8 mouse cellular contexts compared by ENCODE assay signal in the genomic region with DNA sequence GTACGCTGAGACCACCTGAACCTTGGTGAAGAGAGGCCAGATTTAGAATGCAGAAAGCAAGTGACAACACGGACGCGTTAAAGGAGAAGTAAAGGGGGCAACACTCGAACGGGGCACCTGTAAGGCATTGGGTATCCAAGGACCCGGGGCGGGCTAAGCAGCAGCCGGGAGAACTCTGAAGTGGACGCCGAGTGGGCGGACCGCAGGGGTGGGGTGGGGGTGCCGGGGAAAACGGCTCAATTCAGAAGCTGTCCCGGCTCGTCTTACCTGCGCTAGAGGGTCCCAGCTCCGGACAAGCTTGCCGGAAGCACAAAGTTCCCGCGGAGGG. TPM values are rescaled to one million over a fixed set of nuclear protein-coding genes. Genes with fewer than 3 reads are reported as not detected.
DNase-seq lines count a peak whose midpoint lies in the region; ATAC-seq and TF ChIP-seq lines count a peak whose summit lies in the region.

No protein-coding gene starts in this region.

- H3K4me1 ChIP-seq in heart, embryonic 16.5 days (ENCODE audit: control insufficient read depth, insufficient read depth, low read length) = peaks cover 33% of the 10 kb centered on the region
- no peaks in the 10 kb centered on the region; the same call in 1 of the 2 replicates for H3K4me1 ChIP-seq in bone marrow, adult 2 months (ENCODE audit: control insufficient read depth, insufficient read depth, low read length)
- H3K4me1 ChIP-seq in hindbrain, embryonic 10.5 days (replicated peaks) = peaks cover 32% of the 10 kb centered on the region
- H3K4me1 ChIP-seq in midbrain, embryonic 10.5 days = peaks cover 29% of the 10 kb centered on the region

- H3K36me3 ChIP-seq in heart, embryonic 16.5 days (ENCODE audit: control insufficient read depth, insufficient read depth) = no peaks in the 10 kb centered on the region; the same call in 1 of the 2 replicates
- peaks cover 48% of the 10 kb centered on the region for H3K36me3 ChIP-seq in hindbrain, embryonic 10.5 days
- H3K36me3 ChIP-seq in midbrain, embryonic 10.5 days = peaks cover 37% of the 10 kb centered on the region

- DNase-seq in heart, adult 18-20 months = no peak
- no peak for DNase-seq in hindbrain, embryonic 10.5 days (ENCODE audit: low spot score)
- no peak for DNase-seq in midbrain, embryonic 10.5 days (ENCODE audit: low spot score)
- no peak for DNase-seq in adrenal gland, adult 18-20 months (ENCODE audit: low spot score in 2 of 2)
- no peak for DNase-seq in ovary, postnatal 36 days (ENCODE audit: low spot score)
- DNase-seq in kidney, adult 9 months = no peak

- TF ChIP-seq CTCF in bone marrow, adult 2 months (IDR thresholded peaks at IDR 0.05; ENCODE audit: control insufficient read depth, insufficient read depth, low read length) = no peak

- peak overlapping the region; percentile 80 for H3K9ac ChIP-seq in heart, embryonic 16.5 days (ENCODE audit: low read length)

- no peak for TF ChIP-seq POLR2A in bone marrow, adult 2 months (IDR thresholded peaks at IDR 0.05; ENCODE audit: borderline replicate concordance, control insufficient read depth, low read depth, low read length)

- no peak for ATAC-seq in heart, embryonic 16.5 days (replicated peaks; ENCODE audit: extremely low read depth, insufficient read depth, low FRiP score)

- WGBS in heart, embryonic 16.5 days = 0% methylated on average over 22 of the region's 22 CpGs
- WGBS in bone marrow, adult 2 months = under 1% methylated on average over 22 of the region's 22 CpGs
- WGBS in hindbrain, embryonic 10.5 days = under 1% methylated on average over 22 of the region's 22 CpGs
- WGBS in midbrain, embryonic 10.5 days = under 1% methylated on average over 22 of the region's 22 CpGs

- no peaks in the 10 kb centered on the region for H3K9me3 ChIP-seq in heart, embryonic 16.5 days (replicated peaks; ENCODE audit: control insufficient read depth, low read length)
- no peaks in the 10 kb centered on the region for H3K9me3 ChIP-seq in hindbrain, embryonic 10.5 days
- H3K9me3 ChIP-seq in midbrain, embryonic 10.5 days (replicated peaks) = no peaks in the 10 kb centered on the region

- H3K4me2 ChIP-seq in heart, embryonic 16.5 days (ENCODE audit: low read depth, low read length) = peak overlapping the region; percentile 83

- H3K27me3 ChIP-seq in heart, embryonic 16.5 days (ENCODE audit: control insufficient read depth, insufficient read depth, low read length) = no peaks in the 10 kb centered on the region
- no peaks in the 10 kb centered on the region for H3K27me3 ChIP-seq in hindbrain, embryonic 10.5 days (ENCODE audit: insufficient read depth, poor library complexity, severe bottlenecking)
- H3K27me3 ChIP-seq in midbrain, embryonic 10.5 days (ENCODE audit: low read depth, poor library complexity, severe bottlenecking) = no peaks in the 10 kb centered on the region

- H3K27ac ChIP-seq in heart, embryonic 16.5 days (ENCODE audit: low read length) = peak overlapping the region; percentile 64
- H3K27ac ChIP-seq in bone marrow, adult 2 months (ENCODE audit: control insufficient read depth, insufficient read depth, low read depth, low read length, poor library complexity) = no peak overlapping the region
- H3K27ac ChIP-seq in hindbrain, embryonic 10.5 days = peak overlapping the region; percentile 97
- peak overlapping the region; percentile 97 for H3K27ac ChIP-seq in midbrain, embryonic 10.5 days (replicated peaks)

- H3K4me3 ChIP-seq in heart, embryonic 16.5 days (ENCODE audit: low read length) = peak overlapping the region; percentile 96
- peak overlapping the region; percentile 85 for H3K4me3 ChIP-seq in bone marrow, adult 2 months (replicated peaks; ENCODE audit: control insufficient read depth, low read depth, low read length)
- H3K4me3 ChIP-seq in hindbrain, embryonic 10.5 days = peak overlapping the region; percentile 73
- peak overlapping the region; percentile 75 for H3K4me3 ChIP-seq in midbrain, embryonic 10.5 days

RNA-seq across cellular contexts. Expression of gene Cnot9, which starts 0.5 kb away (rescaled TPM):
- polyA plus RNA-seq in heart, embryonic 16.5 days (2015; fragmentation: Nextera tagmentation; extraction: Ambion mirVana) = 28.3 and 32.1 TPM in 2 replicates
- total RNA-seq in heart, adult 18-20 months (2021) = 10 to 100 TPM; 12.6 to 13.0 TPM
- 27.4 and 27.5 TPM in 2 replicates for polyA plus RNA-seq in bone marrow, adult 2 months (2011; ENCODE audit: insufficient read depth, insufficient read length, low replicate concordance, missing spikeins)
- polyA plus RNA-seq in hindbrain, embryonic 10.5 days (2016; fragmentation: Nextera tagmentation; extraction: Ambion mirVana) = 84.6 and 100 TPM in 2 replicates
- 103 and 104 TPM in 2 replicates for polyA plus RNA-seq in midbrain, embryonic 10.5 days (2016; fragmentation: Nextera tagmentation; extraction: Ambion mirVana)
- total RNA-seq in adrenal gland, adult 18-20 months (2021) = 10 to 100 TPM; 22.9 to 25.8 TPM

RNA-seq across cellular contexts. Expression of gene Plcd4, which starts 37.3 kb away (rescaled TPM):
- polyA plus RNA-seq in heart, embryonic 16.5 days (2015; fragmentation: Nextera tagmentation; extraction: Ambion mirVana) = 0.20 and 0.68 TPM in 2 replicates
- total RNA-seq in heart, adult 18-20 months (2021) = under 1 TPM in 1 of 2 experiments, not detected in 1; 0.15 TPM
- polyA plus RNA-seq in bone marrow, adult 2 months (2011; ENCODE audit: insufficient read depth, insufficient read length, low replicate concordance, missing spikeins) = not detected in 2 replicates
- 1.1 and 1.3 TPM in 2 replicates for polyA plus RNA-seq in hindbrain, embryonic 10.5 days (2016; fragmentation: Nextera tagmentation; extraction: Ambion mirVana)
- polyA plus RNA-seq in midbrain, embryonic 10.5 days (2016; fragmentation: Nextera tagmentation; extraction: Ambion mirVana) = 2.0 and 2.8 TPM in 2 replicates
- under 1 TPM; 0.66 to 0.74 TPM for total RNA-seq in adrenal gland, adult 18-20 months (2021)

RNA-seq across cellular contexts. Expression of gene Usp37, which starts 38.7 kb away (rescaled TPM):
- 19.2 and 20.3 TPM in 2 replicates for polyA plus RNA-seq in heart, embryonic 16.5 days (2015; fragmentation: Nextera tagmentation; extraction: Ambion mirVana)
- total RNA-seq in heart, adult 18-20 months (2021) = 1 to 10 TPM; 9.0 to 9.9 TPM
- 8.7 and 10.1 TPM in 2 replicates for polyA plus RNA-seq in bone marrow, adult 2 months (2011; ENCODE audit: insufficient read depth, insufficient read length, low replicate concordance, missing spikeins)
- 34.0 and 45.5 TPM in 2 replicates for polyA plus RNA-seq in hindbrain, embryonic 10.5 days (2016; fragmentation: Nextera tagmentation; extraction: Ambion mirVana)
- polyA plus RNA-seq in midbrain, embryonic 10.5 days (2016; fragmentation: Nextera tagmentation; extraction: Ambion mirVana) = 50.1 and 51.5 TPM in 2 replicates
- 10 to 100 TPM; 16.9 to 17.4 TPM for total RNA-seq in adrenal gland, adult 18-20 months (2021)
